Mouse (Mus musculus) c-Kit-positive CD71-positive TER-119-negative erythroid progenitor cells, embryonic 14.5 days (primary cell): ENCODE results near the gene A630076J17Rik.

Experiments used
- DNase-seq: peaks from one replicate; pipeline ENCODE4 v3.0.0-alpha.2; 2013; ENCODE audit warnings: low read depth

Gene A630076J17Rik

GRCm38 (mm10) chr3:107231202-107231601 lies 788 bp downstream of the A630076J17Rik start:
- no peak for DNase-seq

- peak; percentile 73 for DNase-seq
Measured at GRCm38 (mm10) chr3:107233351-107233813, 3.0 kb downstream of the A630076J17Rik start.

GRCm38 (mm10) chr3:107233945-107234344 lies 3.5 kb downstream of the A630076J17Rik start:
- no peak for DNase-seq

- no peak for DNase-seq
Measured at GRCm38 (mm10) chr3:107238051-107238450, 7.6 kb downstream of the A630076J17Rik start.

GRCm38 (mm10) chr3:107238471-107238980 lies 8.1 kb downstream of the A630076J17Rik start:
- DNase-seq: no peak

GRCm38 (mm10) chr3:107239607-107240006 lies 9.2 kb downstream of the A630076J17Rik start, which contains the start of gene Prok1:
Gene Prok1 (minus strand): TSS chr3:107239707.
- DNase-seq: no peak

- no peak for DNase-seq
Measured at GRCm38 (mm10) chr3:107241389-107242094, 11.1 kb downstream of the A630076J17Rik start.

- no peak for DNase-seq
Measured at GRCm38 (mm10) chr3:107246876-107247275, 16.5 kb downstream of the A630076J17Rik start.

- DNase-seq: no peak
Measured at GRCm38 (mm10) chr3:107249042-107249441, 18.6 kb downstream of the A630076J17Rik start.

- no peak for DNase-seq
Measured at GRCm38 (mm10) chr3:107250320-107250719, 19.9 kb downstream of the A630076J17Rik start.

GRCm38 (mm10) chr3:107252035-107252434 lies 21.6 kb downstream of the A630076J17Rik start:
- no peak for DNase-seq

GRCm38 (mm10) chr3:107253925-107254324 lies 23.5 kb downstream of the A630076J17Rik start:
- no peak for DNase-seq

GRCm38 (mm10) chr3:107255992-107256391 lies 25.6 kb downstream of the A630076J17Rik start:
- DNase-seq: no peak

- DNase-seq: no peak
Measured at GRCm38 (mm10) chr3:107256724-107257123, 26.3 kb downstream of the A630076J17Rik start.

GRCm38 (mm10) chr3:107257924-107258323 lies 27.5 kb downstream of the A630076J17Rik start:
- DNase-seq: no peak

- DNase-seq: no peak
Measured at GRCm38 (mm10) chr3:107260956-107261850, 30.8 kb downstream of the A630076J17Rik start.

GRCm38 (mm10) chr3:107261851-107262165 lies 31.4 kb downstream of the A630076J17Rik start:
- no peak for DNase-seq

- no peak for DNase-seq
Measured at GRCm38 (mm10) chr3:107266814-107267345, 36.5 kb downstream of the A630076J17Rik start.

- peak; percentile 8 for DNase-seq
Measured at GRCm38 (mm10) chr3:107272433-107272832, 42.0 kb downstream of the A630076J17Rik start.

GRCm38 (mm10) chr3:107273820-107274219 lies 43.4 kb downstream of the A630076J17Rik start:
- peak; percentile 53 for DNase-seq

- no peak for DNase-seq
Measured at GRCm38 (mm10) chr3:107275351-107275750, 44.9 kb downstream of the A630076J17Rik start.

- DNase-seq: no peak
Measured at GRCm38 (mm10) chr3:107275996-107276395, 45.6 kb downstream of the A630076J17Rik start.
